Mouse (Mus musculus) midbrain, embryonic 16.5 days (tissue): ENCODE data around the gene C3. TPM values are rescaled to one million over a fixed set of nuclear protein-coding genes. Genes with fewer than 3 reads are reported as not detected.

Experiments
- ATAC-seq: fragments of 200-750 bp; cut with Nextera tagmentation; 2 replicates; pipeline ENCODE4 v1.8.0; 2017; ENCODE audit warnings: moderate TSS enrichment
- H3K27ac ChIP-seq: fragments of 300-500 bp; sonication (generic); 2 replicates; pipeline ENCODE4 v1.5.1; 2014; ENCODE audit warnings: mild to moderate bottlenecking, low read length, mixed read lengths
- H3K27me3 ChIP-seq: fragments of 300-500 bp; sonication (generic); 2 replicates; pipeline ENCODE4 v1.6.1; 2014; ENCODE audit warnings: low read depth, low read length, mixed read lengths; ENCODE audit not compliant: control insufficient read depth, insufficient read depth
- H3K36me3 ChIP-seq: fragments of 300-500 bp; sonication (generic); 2 replicates; pipeline ENCODE4 v1.6.1; 2014; ENCODE audit warnings: mild to moderate bottlenecking, low read length, moderate library complexity, mixed read lengths; ENCODE audit not compliant: control insufficient read depth, insufficient read depth
- H3K4me1 ChIP-seq: fragments of 300-500 bp; sonication (generic); 2 replicates; pipeline ENCODE4 v1.6.1; 2014; ENCODE audit warnings: mild to moderate bottlenecking, low read length, mixed read lengths; ENCODE audit not compliant: control insufficient read depth, insufficient read depth
- H3K4me2 ChIP-seq: fragments of 300-500 bp; sonication (generic); 2 replicates; pipeline ENCODE4 v1.6.1; 2014; ENCODE audit warnings: mild to moderate bottlenecking, low read length, mixed read lengths
- H3K4me3 ChIP-seq: fragments of 300-500 bp; sonication (generic); 2 replicates; pipeline ENCODE4 v1.5.1; 2014; ENCODE audit warnings: low read depth, mild to moderate bottlenecking, low read length, moderate library complexity, mixed read lengths
- H3K9ac ChIP-seq: fragments of 300-500 bp; sonication (generic); 2 replicates; pipeline ENCODE4 v1.6.1; 2014; ENCODE audit warnings: low read depth, low read length, mixed read lengths
- H3K9me3 ChIP-seq: fragments of 300-500 bp; sonication (generic); replicated peaks from 2 replicates; pipeline ENCODE4 v1.6.1; 2014; ENCODE audit warnings: mild to moderate bottlenecking, low read length, mixed read lengths; ENCODE audit not compliant: control insufficient read depth, poor library complexity, severe bottlenecking
- whole genome bisulfite sequencing: fragments of 180-500 bp; shearing (Covaris S2); extraction: QIAGEN DNeasy Blood & Tissue Kit; methylation state at CpG from one replicate; pipeline ENCODE4 v1.1.7; 2014; 5-methylcytosine and 5-hydroxymethylcytosine counted together
- polyA plus RNA-seq: library from polyadenylated mRNA; unstranded; fragments of >200 nt; fragmentation: Nextera tagmentation; extraction: Ambion mirVana; gene quantifications from 2 replicates; pipeline ENCODE4 v1.2.1, GENCODE M21; 2015

The C3 gene
- polyA plus RNA-seq, 1 experiment from 2014 or later = 2.8 TPM

- Histone ChIP-seq H3K36me3 (no peaks in the 10 kb centered on the region), H3K27me3 (no peaks in the 10 kb centered on the region; the same call in 1 of the 2 replicates), H3K27ac (peak overlapping the region; percentile 99), H3K4me3 (peak overlapping the region; percentile 68), H3K9ac (peak overlapping the region; percentile 90), H3K4me2 (peak overlapping the region; percentile 94), H3K9me3 (no peaks in the 10 kb centered on the region), H3K4me1 (peaks cover 24% of the 10 kb centered on the region)
- 0% methylated on average over 46 of the region's 46 CpGs for WGBS
- peak; percentile 96 for ATAC-seq
Measured at GRCm38 (mm10) chr17:57247393-57248200, 19.7 kb upstream of the C3 start.

- Histone ChIP-seq H3K27ac (peak overlapping the region; percentile 99), H3K4me1 (peaks cover 24% of the 10 kb centered on the region), H3K9ac (peak overlapping the region; percentile 90), H3K27me3 (no peaks in the 10 kb centered on the region; the same call in 1 of the 2 replicates), H3K36me3 (peaks cover under 1% of the 10 kb centered on the region; the same call in 1 of the 2 replicates), H3K4me3 (peak overlapping the region; percentile 68), H3K4me2 (peak overlapping the region; percentile 75), H3K9me3 (no peaks in the 10 kb centered on the region; the same call in 1 of the 2 replicates)
- ATAC-seq = peak; percentile 0
- WGBS = 3% methylated on average over 18 of the region's 18 CpGs
Measured at GRCm38 (mm10) chr17:57246663-57247392, 18.9 kb upstream of the C3 start.

- WGBS = 92% methylated on average over 10 of the region's 10 CpGs
- Histone ChIP-seq H3K4me1 (peaks cover 23% of the 10 kb centered on the region), H3K27ac (no peak overlapping the region), H3K36me3 (peaks cover 5% of the 10 kb centered on the region; the same call in 1 of the 2 replicates), H3K4me3 (no peak overlapping the region), H3K27me3 (no peaks in the 10 kb centered on the region; the same call in 1 of the 2 replicates), H3K9ac (no peak overlapping the region), H3K4me2 (no peak overlapping the region), H3K9me3 (no peaks in the 10 kb centered on the region; the same call in 1 of the 2 replicates)
- ATAC-seq = no peak
Measured at GRCm38 (mm10) chr17:57245311-57245929, 17.5 kb upstream of the C3 start.

- Histone ChIP-seq H3K4me2 (no peak overlapping the region), H3K36me3 (peaks cover 5% of the 10 kb centered on the region; the same call in 1 of the 2 replicates), H3K9me3 (no peaks in the 10 kb centered on the region; the same call in 1 of the 2 replicates), H3K9ac (no peak overlapping the region), H3K27me3 (no peaks in the 10 kb centered on the region), H3K4me3 (no peak overlapping the region), H3K4me1 (peaks cover 12% of the 10 kb centered on the region), H3K27ac (no peak overlapping the region)
- WGBS = 76% methylated on average over 10 of the region's 10 CpGs
- ATAC-seq = no peak
Measured at GRCm38 (mm10) chr17:57243650-57244370, 15.9 kb upstream of the C3 start.

DNA sequence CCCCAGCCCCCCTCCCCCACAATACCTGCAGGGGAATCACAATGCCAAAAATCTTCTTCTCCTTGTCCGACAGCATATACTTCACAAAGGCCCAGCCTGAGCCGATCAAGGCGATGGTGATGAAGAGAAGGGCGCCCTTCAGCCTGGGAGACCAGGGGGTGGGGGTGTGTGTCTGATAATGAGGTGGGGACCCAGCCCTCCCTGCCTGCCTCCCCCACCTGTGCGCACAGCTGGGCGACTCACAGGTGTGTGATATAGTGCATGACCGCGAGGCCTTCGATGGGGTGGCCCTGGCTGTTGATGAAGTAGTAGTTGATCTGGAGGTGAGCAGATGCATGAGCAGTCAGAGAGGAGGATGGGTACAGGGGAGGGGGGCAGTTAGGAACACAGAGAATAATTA lies 9.2 kb upstream of the C3 start:
- Histone ChIP-seq H3K27ac (no peak overlapping the region), H3K36me3 (peaks cover 14% of the 10 kb centered on the region), H3K4me1 (no peaks in the 10 kb centered on the region), H3K4me2 (no peak overlapping the region), H3K27me3 (no peaks in the 10 kb centered on the region), H3K9me3 (no peaks in the 10 kb centered on the region; the same call in 1 of the 2 replicates), H3K4me3 (no peak overlapping the region), H3K9ac (no peak overlapping the region)
- WGBS = 95% methylated on average over 9 of the region's 9 CpGs
- ATAC-seq = no peak

GRCm38 (mm10) chr17:57235803-57236202 lies 7.9 kb upstream of the C3 start:
- 0 out of 2 replicates have a peak, but pooled peaks have one; percentile 11 for ATAC-seq
- 88% methylated on average over 5 of the region's 5 CpGs for WGBS
- Histone ChIP-seq H3K4me1 (no peaks in the 10 kb centered on the region), H3K4me3 (no peak overlapping the region), H3K27me3 (no peaks in the 10 kb centered on the region), H3K9me3 (no peaks in the 10 kb centered on the region), H3K4me2 (no peak overlapping the region), H3K27ac (no peak overlapping the region), H3K36me3 (peaks cover 9% of the 10 kb centered on the region; the same call in 1 of the 2 replicates), H3K9ac (no peak overlapping the region)

DNA sequence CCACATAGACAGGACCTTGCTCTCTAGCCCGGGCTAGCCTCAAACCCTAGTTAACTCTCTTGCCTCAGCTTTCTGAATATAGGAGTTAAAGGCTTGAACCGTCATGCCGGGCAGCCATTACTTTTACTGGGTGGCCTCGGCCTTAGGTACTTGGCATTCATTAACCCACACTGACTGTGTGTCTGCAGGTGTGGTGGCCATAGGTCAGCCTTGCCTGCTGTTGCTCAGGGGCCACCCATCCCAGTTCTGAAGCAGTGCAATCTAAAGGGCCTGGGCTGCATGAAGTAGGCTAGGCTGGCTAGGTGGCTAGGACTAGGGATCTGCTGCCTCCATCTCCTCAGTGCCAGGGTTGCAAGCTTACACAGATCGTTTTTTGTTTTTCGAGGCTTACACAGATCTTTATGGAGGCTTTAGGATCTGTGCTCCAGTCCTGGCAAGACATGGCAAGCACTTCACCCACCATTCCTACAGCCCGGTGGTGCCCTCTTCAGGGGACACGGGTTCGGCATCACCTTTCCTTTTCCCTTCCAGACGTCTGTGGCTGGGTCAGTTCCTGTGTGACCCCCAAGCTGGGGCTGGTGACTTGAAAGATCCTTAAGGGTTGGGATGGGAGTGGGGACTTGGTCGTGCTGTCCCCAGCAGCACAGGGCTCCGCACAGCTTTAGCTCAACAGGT lies 6.5 kb upstream of the C3 start:
- Histone ChIP-seq H3K4me1 (no peaks in the 10 kb centered on the region), H3K36me3 (peaks cover 9% of the 10 kb centered on the region; the same call in 1 of the 2 replicates), H3K9me3 (no peaks in the 10 kb centered on the region), H3K9ac (no peak overlapping the region), H3K27ac (no peak overlapping the region), H3K4me2 (no peak overlapping the region), H3K4me3 (no peak overlapping the region), H3K27me3 (no peaks in the 10 kb centered on the region)
- ATAC-seq = no peak
- 84% methylated on average over 12 of the region's 12 CpGs for WGBS

- no peak overlapping the region for H3K27ac ChIP-seq
Measured at GRCm38 (mm10) chr17:57233038-57233437, 5.1 kb upstream of the C3 start.

More at GRCm38 (mm10) chr17:57233038-57233437, 5.1 kb upstream of the C3 start:
- Histone ChIP-seq H3K4me3 (no peak overlapping the region), H3K36me3 (peaks cover 9% of the 10 kb centered on the region; the same call in 1 of the 2 replicates), H3K9me3 (no peaks in the 10 kb centered on the region), H3K9ac (no peak overlapping the region; the same call in 1 of the 2 replicates), H3K27me3 (no peaks in the 10 kb centered on the region), H3K4me2 (no peak overlapping the region), H3K4me1 (no peaks in the 10 kb centered on the region)
- WGBS = 56% methylated on average over 7 of the region's 7 CpGs
- ATAC-seq = no peak
